8 mouse cellular contexts compared by ENCODE assay signal in the genomic region with DNA sequence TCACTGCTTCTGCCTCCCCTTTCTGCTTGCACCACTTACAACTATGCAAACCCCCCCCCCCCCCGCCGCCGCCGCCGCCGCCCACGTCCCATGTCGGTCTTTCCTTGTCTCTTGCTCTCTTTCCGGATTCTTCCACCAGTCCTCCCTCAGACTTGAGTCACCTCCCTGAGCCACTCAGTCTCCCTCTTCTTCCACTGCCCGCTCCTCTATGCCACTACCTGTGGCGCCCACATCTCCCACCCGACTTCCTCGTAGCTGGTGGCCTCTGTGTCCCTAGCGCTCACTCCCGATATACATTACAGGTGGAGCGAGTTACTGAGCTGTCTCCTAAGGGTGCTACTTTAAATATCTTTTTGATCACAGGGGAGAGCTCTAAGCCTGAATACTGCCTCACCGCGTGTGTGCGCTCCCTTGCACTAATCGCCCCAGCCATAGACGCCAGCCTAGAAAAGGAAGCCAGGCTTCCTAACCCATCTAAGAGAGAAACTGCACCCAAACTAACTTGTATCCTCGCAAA. TPM values are rescaled to one million over a fixed set of nuclear protein-coding genes. Genes with fewer than 3 reads are reported as not detected.
A peak's percentile ranks its signal among the peaks of the same experiment; 100 is the strongest.
DNase-seq lines count a peak whose midpoint lies in the region; ATAC-seq and TF ChIP-seq lines count a peak whose summit lies in the region.

No protein-coding gene starts in this region.

- DNase-seq in hindbrain, embryonic 10.5 days (ENCODE audit: low spot score) = peak; percentile 26
- DNase-seq in hindbrain, embryonic 14.5 days (ENCODE audit: low spot score) = no peak
- peak; percentile 18 for DNase-seq in forebrain, embryonic 10.5 days (ENCODE audit: extremely low spot score, low spot score)
- no peak for DNase-seq in gastrocnemius, adult 8-10 months (ENCODE audit: low spot score in 2 of 2)
- DNase-seq in right cerebral cortex, postnatal 14 days = no peak

- H3K27ac ChIP-seq in hindbrain, embryonic 10.5 days = no peak overlapping the region
- no peak overlapping the region for H3K27ac ChIP-seq in hindbrain, embryonic 14.5 days
- H3K27ac ChIP-seq in forebrain, embryonic 10.5 days = no peak overlapping the region
- no peak overlapping the region for H3K27ac ChIP-seq in liver, embryonic 12.5 days
- H3K27ac ChIP-seq in stomach, embryonic 14.5 days (ENCODE audit: low read length) = no peak overlapping the region

- TF ChIP-seq CTCF in E14TG2a.4 (conservative IDR thresholded peaks at IDR 0.05; ENCODE audit: low read length) = no peak

- WGBS in hindbrain, embryonic 10.5 days = 2% methylated on average over 22 of the region's 22 CpGs
- 2% methylated on average over 15 of the region's 22 CpGs for WGBS in hindbrain, embryonic 14.5 days
- WGBS in forebrain, embryonic 10.5 days = under 1% methylated on average over 21 of the region's 22 CpGs
- 2% methylated on average over 20 of the region's 22 CpGs for WGBS in liver, embryonic 12.5 days (ENCODE audit: insufficient replicate concordance)
- WGBS in stomach, embryonic 14.5 days = 2% methylated on average over 21 of the region's 22 CpGs

- no peaks in the 10 kb centered on the region for H3K36me3 ChIP-seq in hindbrain, embryonic 10.5 days
- H3K36me3 ChIP-seq in hindbrain, embryonic 14.5 days (replicated peaks; ENCODE audit: control insufficient read depth, insufficient read depth) = no peaks in the 10 kb centered on the region
- no peaks in the 10 kb centered on the region for H3K36me3 ChIP-seq in E14TG2a.4 (ENCODE audit: insufficient read depth, low read length)
- no peaks in the 10 kb centered on the region for H3K36me3 ChIP-seq in forebrain, embryonic 10.5 days (replicated peaks)
- no peaks in the 10 kb centered on the region for H3K36me3 ChIP-seq in liver, embryonic 12.5 days
- H3K36me3 ChIP-seq in stomach, embryonic 14.5 days (ENCODE audit: control insufficient read depth, insufficient read depth, low read length) = no peaks in the 10 kb centered on the region

- H3K4me1 ChIP-seq in hindbrain, embryonic 10.5 days (replicated peaks) = peaks cover 46% of the 10 kb centered on the region
- peaks cover 14% of the 10 kb centered on the region; the same call in 1 of the 2 replicates for H3K4me1 ChIP-seq in hindbrain, embryonic 14.5 days (replicated peaks; ENCODE audit: control insufficient read depth, insufficient read depth, low read length)
- peaks cover 35% of the 10 kb centered on the region for H3K4me1 ChIP-seq in E14TG2a.4 (replicated peaks; ENCODE audit: low read depth, low read length)
- peaks cover 46% of the 10 kb centered on the region for H3K4me1 ChIP-seq in forebrain, embryonic 10.5 days
- peaks cover 34% of the 10 kb centered on the region for H3K4me1 ChIP-seq in liver, embryonic 12.5 days
- peaks cover 11% of the 10 kb centered on the region; the same call in 1 of the 2 replicates for H3K4me1 ChIP-seq in stomach, embryonic 14.5 days (ENCODE audit: control insufficient read depth, insufficient read depth, low read length)

- no peak for ATAC-seq in hindbrain, embryonic 14.5 days (ENCODE audit: low FRiP score)
- no peak for ATAC-seq in liver, embryonic 12.5 days
- no peak for ATAC-seq in stomach, embryonic 14.5 days (ENCODE audit: insufficient number of reproducible peaks, insufficient read depth, low FRiP score, low read depth)

- H3K27me3 ChIP-seq in hindbrain, embryonic 10.5 days (ENCODE audit: insufficient read depth, poor library complexity, severe bottlenecking) = peaks cover 80% of the 10 kb centered on the region
- peaks cover 74% of the 10 kb centered on the region for H3K27me3 ChIP-seq in hindbrain, embryonic 14.5 days (ENCODE audit: control insufficient read depth, insufficient read depth, low read length)
- H3K27me3 ChIP-seq in E14TG2a.4 (ENCODE audit: insufficient read depth, low read length) = peaks cover 72% of the 10 kb centered on the region
- peaks cover 79% of the 10 kb centered on the region for H3K27me3 ChIP-seq in forebrain, embryonic 10.5 days (ENCODE audit: poor library complexity, severe bottlenecking)
- H3K27me3 ChIP-seq in liver, embryonic 12.5 days (replicated peaks) = peaks cover 78% of the 10 kb centered on the region
- H3K27me3 ChIP-seq in stomach, embryonic 14.5 days (ENCODE audit: control insufficient read depth, insufficient read depth, low read length) = peaks cover 28% of the 10 kb centered on the region

- no peak overlapping the region; the same call in 1 of the 2 replicates for H3K4me2 ChIP-seq in hindbrain, embryonic 14.5 days (replicated peaks)
- H3K4me2 ChIP-seq in liver, embryonic 12.5 days = peak overlapping the region; percentile 42
- peak overlapping the region; percentile 28; the same call in 1 of the 2 replicates for H3K4me2 ChIP-seq in stomach, embryonic 14.5 days (replicated peaks; ENCODE audit: low read depth, low read length)

- peak overlapping the region; percentile 32 for H3K4me3 ChIP-seq in hindbrain, embryonic 10.5 days
- H3K4me3 ChIP-seq in hindbrain, embryonic 14.5 days (replicated peaks; ENCODE audit: low read length) = no peak overlapping the region; the same call in 1 of the 2 replicates
- peak overlapping the region; percentile 54 for H3K4me3 ChIP-seq in E14TG2a.4 (replicated peaks; ENCODE audit: low read length)
- H3K4me3 ChIP-seq in forebrain, embryonic 10.5 days = peak overlapping the region; percentile 33
- no peak overlapping the region for H3K4me3 ChIP-seq in liver, embryonic 12.5 days
- peak overlapping the region; percentile 6; the same call in 1 of the 2 replicates for H3K4me3 ChIP-seq in stomach, embryonic 14.5 days (ENCODE audit: low read depth, low read length)

- no peak overlapping the region for H3K9ac ChIP-seq in hindbrain, embryonic 14.5 days
- H3K9ac ChIP-seq in liver, embryonic 12.5 days = no peak overlapping the region
- no peak overlapping the region for H3K9ac ChIP-seq in stomach, embryonic 14.5 days (replicated peaks; ENCODE audit: low read depth, low read length)

- no peaks in the 10 kb centered on the region for H3K9me3 ChIP-seq in hindbrain, embryonic 10.5 days
- H3K9me3 ChIP-seq in hindbrain, embryonic 14.5 days (ENCODE audit: control insufficient read depth, low read length) = no peaks in the 10 kb centered on the region
- no peaks in the 10 kb centered on the region for H3K9me3 ChIP-seq in E14TG2a.4 (ENCODE audit: low read length)
- H3K9me3 ChIP-seq in forebrain, embryonic 10.5 days = no peaks in the 10 kb centered on the region
- H3K9me3 ChIP-seq in liver, embryonic 12.5 days (replicated peaks) = no peaks in the 10 kb centered on the region
- H3K9me3 ChIP-seq in stomach, embryonic 14.5 days (ENCODE audit: control insufficient read depth, low read depth, low read length) = no peaks in the 10 kb centered on the region

RNA-seq across cellular contexts. Expression of a gene that starts 38.8 kb away (rescaled TPM):
- polyA plus RNA-seq in hindbrain, embryonic 10.5 days (2016; fragmentation: Nextera tagmentation; extraction: Ambion mirVana) = 22.3 and 23.7 TPM in 2 replicates
- polyA plus RNA-seq in hindbrain, embryonic 14.5 days (2014; fragmentation: Nextera tagmentation; extraction: Ambion mirVana) = 26.1 and 26.2 TPM in 2 replicates
- 20.0 and 21.4 TPM in 2 replicates for polyA plus RNA-seq in forebrain, embryonic 10.5 days (2016; fragmentation: Nextera tagmentation; extraction: Ambion mirVana)
- polyA plus RNA-seq in liver, embryonic 12.5 days (2016; fragmentation: Nextera tagmentation; extraction: Ambion mirVana) = 10.9 and 11.1 TPM in 2 replicates
- polyA plus RNA-seq in stomach, embryonic 14.5 days (2014; fragmentation: Nextera tagmentation; extraction: Ambion mirVana) = 27.0 and 27.5 TPM in 2 replicates
- 10 to 100 TPM in 3 of 4 experiments, 1 to 10 TPM in 1; 9.9 to 20.2 (median 15.0) TPM for total RNA-seq in gastrocnemius, adult 8-10 months (2022)

Comparison
In these comparisons a context has a peak if more than half of its experiments do, and no peak if none do; other contexts are left out.
1. DNase-seq: peak in hindbrain, embryonic 10.5 days (single experiment) and forebrain, embryonic 10.5 days (single experiment); none in hindbrain, embryonic 14.5 days (single experiment), gastrocnemius, adult 8-10 months (0 of 2) and right cerebral cortex, postnatal 14 days (single experiment).
2. H3K4me3 ChIP-seq: peak in hindbrain, embryonic 10.5 days (single experiment), E14TG2a.4 (single experiment), forebrain, embryonic 10.5 days (single experiment) and stomach, embryonic 14.5 days (single experiment); none in hindbrain, embryonic 14.5 days (single experiment) and liver, embryonic 12.5 days (single experiment).